Mouse (Mus musculus): ENCODE results near the gene Spg21. TPM values are rescaled to one million over a fixed set of nuclear protein-coding genes. Genes with fewer than 3 reads are reported as not detected.
A peak's percentile ranks its signal among the peaks of the same experiment; 100 is the strongest.

Spg21 gene
- total RNA-seq (2017) = 39.9 and 42.2 TPM in 2 replicates

- ATAC-seq (replicated peaks; ENCODE audit: low read depth, poor library complexity, severe bottlenecking) = peak; percentile 95
Observed at GRCm38 (mm10) chr9:65460732-65461442, at the start of gene Spg21. Gene Spg21 (plus strand): TSS chr9:65460947.

- ATAC-seq (replicated peaks; ENCODE audit: low read depth, poor library complexity, severe bottlenecking) = no peak
Observed at GRCm38 (mm10) chr9:65411326-65411725, 49.4 kb upstream of the Spg21 start.

- ATAC-seq (replicated peaks; ENCODE audit: low read depth, poor library complexity, severe bottlenecking) = no peak
Observed at GRCm38 (mm10) chr9:65417738-65418137, 43.0 kb upstream of the Spg21 start.

GRCm38 (mm10) chr9:65419633-65420032 is 41.1 kb upstream of the Spg21 start:
- no peak for ATAC-seq (replicated peaks; ENCODE audit: low read depth, poor library complexity, severe bottlenecking)

GRCm38 (mm10) chr9:65422760-65423501 is 37.8 kb upstream of the Spg21 start, which contains the start of gene Slc51b:
Gene Slc51b (minus strand): TSS chr9:65422955.
- ATAC-seq (replicated peaks; ENCODE audit: low read depth, poor library complexity, severe bottlenecking) = no peak

GRCm38 (mm10) chr9:65424393-65424792 is 36.4 kb upstream of the Spg21 start:
- peak; percentile 56 for ATAC-seq (replicated peaks; ENCODE audit: low read depth, poor library complexity, severe bottlenecking)

- ATAC-seq (replicated peaks; ENCODE audit: low read depth, poor library complexity, severe bottlenecking) = no peak
Observed at GRCm38 (mm10) chr9:65427511-65427910, 33.2 kb upstream of the Spg21 start.

- no peak for ATAC-seq (replicated peaks; ENCODE audit: low read depth, poor library complexity, severe bottlenecking)
Observed at GRCm38 (mm10) chr9:65428003-65428402, 32.7 kb upstream of the Spg21 start.

- ATAC-seq (replicated peaks; ENCODE audit: low read depth, poor library complexity, severe bottlenecking) = no peak
Observed at GRCm38 (mm10) chr9:65430401-65430800, 30.3 kb upstream of the Spg21 start.

GRCm38 (mm10) chr9:65430921-65431320 is 29.8 kb upstream of the Spg21 start:
- no peak for ATAC-seq (replicated peaks; ENCODE audit: low read depth, poor library complexity, severe bottlenecking)

- ATAC-seq (replicated peaks; ENCODE audit: low read depth, poor library complexity, severe bottlenecking) = peak; percentile 76
Observed at GRCm38 (mm10) chr9:65432236-65432635, 28.5 kb upstream of the Spg21 start.

GRCm38 (mm10) chr9:65434140-65434539 is 26.6 kb upstream of the Spg21 start:
- ATAC-seq (replicated peaks; ENCODE audit: low read depth, poor library complexity, severe bottlenecking) = peak; percentile 36; the same call in 1 of the 2 replicates

- no peak for ATAC-seq (replicated peaks; ENCODE audit: low read depth, poor library complexity, severe bottlenecking)
Observed at GRCm38 (mm10) chr9:65435211-65435610, 25.5 kb upstream of the Spg21 start.

GRCm38 (mm10) chr9:65435671-65436301 is 25.0 kb upstream of the Spg21 start, which contains the start of gene Mtfmt:
Gene Mtfmt (plus strand): TSS chr9:65435782.
- ATAC-seq (replicated peaks; ENCODE audit: low read depth, poor library complexity, severe bottlenecking) = peak; percentile 95

GRCm38 (mm10) chr9:65444692-65445091 is 16.1 kb upstream of the Spg21 start:
- ATAC-seq (replicated peaks; ENCODE audit: low read depth, poor library complexity, severe bottlenecking) = no peak

- no peak for ATAC-seq (replicated peaks; ENCODE audit: low read depth, poor library complexity, severe bottlenecking)
Observed at GRCm38 (mm10) chr9:65447951-65448350, 12.8 kb upstream of the Spg21 start.

- ATAC-seq (replicated peaks; ENCODE audit: low read depth, poor library complexity, severe bottlenecking) = no peak
Observed at GRCm38 (mm10) chr9:65458975-65459374, 1.8 kb upstream of the Spg21 start.

GRCm38 (mm10) chr9:65460198-65460597 is 549 bp upstream of the Spg21 start:
- ATAC-seq (replicated peaks; ENCODE audit: low read depth, poor library complexity, severe bottlenecking) = no peak

- ATAC-seq (replicated peaks; ENCODE audit: low read depth, poor library complexity, severe bottlenecking) = no peak
Observed at GRCm38 (mm10) chr9:65462544-65462943, 1.8 kb downstream of the Spg21 start.

- no peak for ATAC-seq (replicated peaks; ENCODE audit: low read depth, poor library complexity, severe bottlenecking)
Observed at GRCm38 (mm10) chr9:65464161-65464560, 3.4 kb downstream of the Spg21 start.

- no peak for ATAC-seq (replicated peaks; ENCODE audit: low read depth, poor library complexity, severe bottlenecking)
Observed at GRCm38 (mm10) chr9:65465241-65465640, 4.5 kb downstream of the Spg21 start.
